Mouse (Mus musculus): ENCODE results near the gene Tead2.

DNA sequence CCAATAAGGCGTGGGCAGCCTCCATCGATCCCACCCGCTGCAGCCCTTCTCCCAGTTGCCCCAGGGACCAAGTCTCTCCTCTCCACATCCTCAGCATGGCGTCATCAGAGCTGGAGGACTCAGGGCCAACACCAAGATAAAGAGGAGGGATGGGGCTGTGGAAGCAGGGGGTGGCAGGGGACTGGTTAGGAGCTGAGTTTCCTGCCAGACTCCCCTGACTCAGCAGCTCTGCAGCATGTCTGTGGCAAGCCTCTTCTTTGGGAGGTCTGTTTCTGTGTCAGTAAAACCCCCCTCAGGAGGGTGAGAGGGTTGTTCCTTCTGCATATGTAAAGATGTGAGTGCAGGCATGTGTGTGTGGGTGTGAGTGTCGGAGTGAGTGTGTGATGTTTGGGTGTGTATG lies 18.6 kb upstream of the Tead2 start:
- TF ChIP-seq CTCF (conservative IDR thresholded peaks at IDR 0.05; ENCODE audit: low read length), result no peak
- TF ChIP-seq POU5F1 (IDR thresholded peaks at IDR 0.05; ENCODE audit: borderline replicate concordance, low read length), result no peak

All from E14TG2a.4 (cell line).